Mouse (Mus musculus) megakaryocyte, embryonic 14.5 days (primary cell): ENCODE results near the gene Plvap.

ENCODE experiments used
- FLI1 ChIP-seq: IDR thresholded peaks from 2 replicates; pipeline ENCODE4 v1.6.1; 2012; ENCODE audit warnings: low read length, inconsistent platforms, mixed read lengths
- GATA1 ChIP-seq: IDR thresholded peaks from 3 replicates; pipeline ENCODE4 v1.6.1; 2012; ENCODE audit warnings: mixed read lengths, low read length, inconsistent platforms, borderline replicate concordance

DNA sequence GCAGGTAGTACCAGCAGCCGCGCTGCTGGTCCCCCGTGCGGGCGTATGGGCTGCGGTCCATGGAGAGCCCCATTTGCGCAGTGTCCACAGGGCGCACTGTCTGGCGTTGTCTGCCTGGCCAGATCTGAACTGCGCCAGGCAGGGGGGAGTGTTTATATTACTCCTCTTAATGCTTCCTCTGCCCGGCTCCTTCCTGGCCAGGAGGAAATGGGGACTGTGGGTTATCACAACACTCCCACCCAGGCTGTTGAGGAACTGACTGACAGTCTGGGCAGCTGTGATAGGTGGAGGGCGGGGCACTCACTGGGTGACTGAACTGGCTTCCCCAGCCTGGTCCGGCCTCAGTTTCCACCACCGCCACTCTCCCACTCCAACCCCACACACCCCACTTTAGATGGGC lies at the start of gene Plvap:
- TF ChIP-seq GATA1: no peak
- no peak for TF ChIP-seq FLI1
